Mouse (Mus musculus) embryonic fibroblast, embryonic 13.5 days (primary cell): ENCODE measurements around the gene Gpank1.

Source experiments
- CTCF ChIP-seq: IDR thresholded peaks from 2 replicates; pipeline ENCODE4 v1.5.1; 2011; ENCODE audit warnings: mild to moderate bottlenecking, control low read depth, low read length, moderate library complexity, borderline replicate concordance; ENCODE audit not compliant: insufficient read depth
- POLR2A ChIP-seq: IDR thresholded peaks from 2 replicates; pipeline ENCODE4 v1.6.1; 2011; ENCODE audit warnings: low read depth, mild to moderate bottlenecking, control low read depth, low read length, moderate library complexity

- TF ChIP-seq CTCF = no peak
- TF ChIP-seq POLR2A = no peak
These were observed 40.2 kb downstream of the Gpank1 start for GRCm38 (mm10) chr17:35161421-35161820.
